Mouse (Mus musculus): ENCODE results near the gene Fbxl18. TPM values are rescaled to one million over a fixed set of nuclear protein-coding genes. Genes with fewer than 3 reads are reported as not detected.

The Fbxl18 gene
- polyA plus RNA-seq, 1 experiment: 11.5 TPM

- no peaks in the 10 kb centered on the region for H3K27me3 ChIP-seq (replicated peaks; ENCODE audit: control insufficient read depth, insufficient read depth, low read length)
- TF ChIP-seq POLR2A (IDR thresholded peaks at IDR 0.05; ENCODE audit: low read depth, low read length) (no peak), CTCF (conservative IDR thresholded peaks at IDR 0.05; ENCODE audit: insufficient read depth, insufficient read length, low read depth, low read length) (no peak)
- no peaks in the 10 kb centered on the region for H3K4me1 ChIP-seq (ENCODE audit: control insufficient read depth, insufficient read depth, low read length)
- DNase-seq: no peak
- no peaks in the 10 kb centered on the region for H3K36me3 ChIP-seq (ENCODE audit: control insufficient read depth, insufficient read depth, low read length)
- H3K4me3 ChIP-seq (ENCODE audit: insufficient read depth, low read depth, low read length): no peak overlapping the region
- WGBS: 70% methylated on average over 13 of the region's 13 CpGs
- H3K27ac ChIP-seq (ENCODE audit: insufficient read depth, low read depth, low read length): no peak overlapping the region
Observed at GRCm38 (mm10) chr5:142869463-142869862, 25.8 kb downstream of the Fbxl18 start.

- TF ChIP-seq CTCF (conservative IDR thresholded peaks at IDR 0.05; ENCODE audit: insufficient read depth, insufficient read length, low read depth, low read length): no peak
- no peak for TF ChIP-seq POLR2A (IDR thresholded peaks at IDR 0.05; ENCODE audit: low read depth, low read length)
- Histone ChIP-seq H3K36me3 (ENCODE audit: control insufficient read depth, insufficient read depth, low read length) (no peaks in the 10 kb centered on the region), H3K4me1 (ENCODE audit: control insufficient read depth, insufficient read depth, low read length) (no peaks in the 10 kb centered on the region), H3K27me3 (replicated peaks; ENCODE audit: control insufficient read depth, insufficient read depth, low read length) (no peaks in the 10 kb centered on the region), H3K27ac (ENCODE audit: insufficient read depth, low read depth, low read length) (no peak overlapping the region), H3K4me3 (ENCODE audit: insufficient read depth, low read depth, low read length) (no peak overlapping the region)
- DNase-seq: no peak
- 72% methylated on average over 16 of the region's 16 CpGs for WGBS
Observed at GRCm38 (mm10) chr5:142857763-142858229, 37.4 kb downstream of the Fbxl18 start.

GRCm38 (mm10) chr5:142856408-142856807 is 38.8 kb downstream of the Fbxl18 start:
- Histone ChIP-seq H3K27me3 (replicated peaks; ENCODE audit: control insufficient read depth, insufficient read depth, low read length) (no peaks in the 10 kb centered on the region), H3K4me1 (ENCODE audit: control insufficient read depth, insufficient read depth, low read length) (no peaks in the 10 kb centered on the region), H3K4me3 (ENCODE audit: insufficient read depth, low read depth, low read length) (no peak overlapping the region), H3K36me3 (ENCODE audit: control insufficient read depth, insufficient read depth, low read length) (no peaks in the 10 kb centered on the region), H3K27ac (ENCODE audit: insufficient read depth, low read depth, low read length) (no peak overlapping the region)
- WGBS: 86% methylated on average over 4 of the region's 4 CpGs
- TF ChIP-seq POLR2A (IDR thresholded peaks at IDR 0.05; ENCODE audit: low read depth, low read length) (no peak), CTCF (conservative IDR thresholded peaks at IDR 0.05; ENCODE audit: insufficient read depth, insufficient read length, low read depth, low read length) (0 out of 2 replicates have a peak, but pooled peaks have one; percentile 6)
- DNase-seq: no peak

GRCm38 (mm10) chr5:142854877-142855276 is 40.3 kb downstream of the Fbxl18 start:
- no peak overlapping the region for H3K4me3 ChIP-seq (ENCODE audit: insufficient read depth, low read depth, low read length)
- peak; percentile 46 for DNase-seq

GRCm38 (mm10) chr5:142853585-142853984 is 41.6 kb downstream of the Fbxl18 start:
- H3K4me1 ChIP-seq (ENCODE audit: control insufficient read depth, insufficient read depth, low read length): no peaks in the 10 kb centered on the region
- TF ChIP-seq CTCF (conservative IDR thresholded peaks at IDR 0.05; ENCODE audit: insufficient read depth, insufficient read length, low read depth, low read length): no peak
- no peak for TF ChIP-seq POLR2A (IDR thresholded peaks at IDR 0.05; ENCODE audit: low read depth, low read length)
- no peak for DNase-seq
- H3K27me3 ChIP-seq (replicated peaks; ENCODE audit: control insufficient read depth, insufficient read depth, low read length): no peaks in the 10 kb centered on the region
- no peaks in the 10 kb centered on the region for H3K36me3 ChIP-seq (ENCODE audit: control insufficient read depth, insufficient read depth, low read length)
- no peak overlapping the region for H3K4me3 ChIP-seq (ENCODE audit: insufficient read depth, low read depth, low read length)
- WGBS: 56% methylated on average over 6 of the region's 6 CpGs
- H3K27ac ChIP-seq (ENCODE audit: insufficient read depth, low read depth, low read length): no peak overlapping the region

More at GRCm38 (mm10) chr5:142854877-142855276, 40.3 kb downstream of the Fbxl18 start:
- no peaks in the 10 kb centered on the region for H3K4me1 ChIP-seq (ENCODE audit: control insufficient read depth, insufficient read depth, low read length)
- WGBS: 85% methylated on average over 10 of the region's 10 CpGs
- no peak overlapping the region for H3K27ac ChIP-seq (ENCODE audit: insufficient read depth, low read depth, low read length)
- no peaks in the 10 kb centered on the region for H3K27me3 ChIP-seq (replicated peaks; ENCODE audit: control insufficient read depth, insufficient read depth, low read length)
- no peak for TF ChIP-seq POLR2A (IDR thresholded peaks at IDR 0.05; ENCODE audit: low read depth, low read length)
- TF ChIP-seq CTCF (conservative IDR thresholded peaks at IDR 0.05; ENCODE audit: insufficient read depth, insufficient read length, low read depth, low read length): peak; percentile 63
- no peaks in the 10 kb centered on the region for H3K36me3 ChIP-seq (ENCODE audit: control insufficient read depth, insufficient read depth, low read length)

- no peaks in the 10 kb centered on the region for H3K27me3 ChIP-seq (replicated peaks; ENCODE audit: control insufficient read depth, insufficient read depth, low read length)
- TF ChIP-seq CTCF (conservative IDR thresholded peaks at IDR 0.05; ENCODE audit: insufficient read depth, insufficient read length, low read depth, low read length): no peak
- no peak for TF ChIP-seq POLR2A (IDR thresholded peaks at IDR 0.05; ENCODE audit: low read depth, low read length)
Observed at GRCm38 (mm10) chr5:142851681-142852049, 43.6 kb downstream of the Fbxl18 start.

GRCm38 (mm10) chr5:142850916-142851680 is 44.1 kb downstream of the Fbxl18 start:
- no peak overlapping the region for H3K4me3 ChIP-seq (ENCODE audit: insufficient read depth, low read depth, low read length)
- H3K27me3 ChIP-seq (replicated peaks; ENCODE audit: control insufficient read depth, insufficient read depth, low read length): no peaks in the 10 kb centered on the region
- peak; percentile 55 for DNase-seq
- TF ChIP-seq CTCF (conservative IDR thresholded peaks at IDR 0.05; ENCODE audit: insufficient read depth, insufficient read length, low read depth, low read length) (no peak), POLR2A (IDR thresholded peaks at IDR 0.05; ENCODE audit: low read depth, low read length) (no peak)
- no peak overlapping the region for H3K27ac ChIP-seq (ENCODE audit: insufficient read depth, low read depth, low read length)
- H3K36me3 ChIP-seq (ENCODE audit: control insufficient read depth, insufficient read depth, low read length): no peaks in the 10 kb centered on the region
- WGBS: 73% methylated on average over 7 of the region's 7 CpGs
- no peaks in the 10 kb centered on the region for H3K4me1 ChIP-seq (ENCODE audit: control insufficient read depth, insufficient read depth, low read length)

More at GRCm38 (mm10) chr5:142851681-142852049, 43.6 kb downstream of the Fbxl18 start:
- no peaks in the 10 kb centered on the region for H3K4me1 ChIP-seq (ENCODE audit: control insufficient read depth, insufficient read depth, low read length)
- WGBS: 72% methylated on average over 5 of the region's 5 CpGs
- H3K36me3 ChIP-seq (ENCODE audit: control insufficient read depth, insufficient read depth, low read length): no peaks in the 10 kb centered on the region
- H3K27ac ChIP-seq (ENCODE audit: insufficient read depth, low read depth, low read length): no peak overlapping the region
- H3K4me3 ChIP-seq (ENCODE audit: insufficient read depth, low read depth, low read length): no peak overlapping the region
- DNase-seq: no peak

Data from kidney, adult 2 months (tissue).